Mouse (Mus musculus): ENCODE measurements at regions not wholly inside any gene's neighbourhood (a gene's known extent, or its start where the extent isn't known, plus 50 kb on each side); places are given as distances from the start of the nearest gene placed in this dataset.

DNA sequence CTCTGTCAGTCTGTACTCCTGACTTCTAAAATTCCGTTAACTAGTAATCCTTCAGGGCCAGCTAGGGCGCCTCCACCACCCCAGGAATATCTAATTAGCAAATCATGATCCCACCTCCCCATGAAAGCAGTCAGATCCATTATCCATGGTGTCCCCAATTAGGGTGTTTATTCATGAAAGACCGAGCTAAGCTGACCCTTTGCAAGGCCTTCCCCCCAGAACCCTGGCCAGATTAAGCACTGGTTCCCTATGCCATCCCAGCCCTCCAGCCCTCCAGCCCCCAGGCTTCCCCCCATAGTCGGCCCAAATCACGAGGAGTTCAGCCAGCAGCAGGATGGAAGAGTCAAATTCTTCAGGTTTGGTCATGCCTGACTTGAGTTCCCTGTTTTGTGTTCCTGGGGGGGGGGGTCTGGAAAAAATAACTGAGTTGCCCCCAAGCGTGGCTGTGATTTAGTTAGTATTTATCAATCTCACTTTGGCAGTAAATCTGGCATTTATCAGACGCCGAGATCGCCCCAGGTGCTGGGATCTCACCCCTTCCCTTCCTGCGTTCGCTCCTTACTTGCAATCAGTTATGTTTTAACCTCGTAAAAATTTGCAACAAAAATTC, 272.7 kb upstream of the Sall1 start:
- TF ChIP-seq CTCF (IDR thresholded peaks at IDR 0.05; ENCODE audit: borderline replicate concordance, extremely low read depth, insufficient read depth, insufficient read length) (no peak), POLR2A (IDR thresholded peaks at IDR 0.05; ENCODE audit: borderline replicate concordance, extremely low read depth, insufficient read depth, insufficient read length, poor library complexity, severe bottlenecking) (no peak)
